Mouse (Mus musculus): ENCODE results near the gene Tacc2. TPM values are rescaled to one million over a fixed set of nuclear protein-coding genes. Genes with fewer than 3 reads are reported as not detected.

The Tacc2 gene
- polyA plus RNA-seq, 1 experiment from 2014 or later: 63.4 TPM

DNA sequence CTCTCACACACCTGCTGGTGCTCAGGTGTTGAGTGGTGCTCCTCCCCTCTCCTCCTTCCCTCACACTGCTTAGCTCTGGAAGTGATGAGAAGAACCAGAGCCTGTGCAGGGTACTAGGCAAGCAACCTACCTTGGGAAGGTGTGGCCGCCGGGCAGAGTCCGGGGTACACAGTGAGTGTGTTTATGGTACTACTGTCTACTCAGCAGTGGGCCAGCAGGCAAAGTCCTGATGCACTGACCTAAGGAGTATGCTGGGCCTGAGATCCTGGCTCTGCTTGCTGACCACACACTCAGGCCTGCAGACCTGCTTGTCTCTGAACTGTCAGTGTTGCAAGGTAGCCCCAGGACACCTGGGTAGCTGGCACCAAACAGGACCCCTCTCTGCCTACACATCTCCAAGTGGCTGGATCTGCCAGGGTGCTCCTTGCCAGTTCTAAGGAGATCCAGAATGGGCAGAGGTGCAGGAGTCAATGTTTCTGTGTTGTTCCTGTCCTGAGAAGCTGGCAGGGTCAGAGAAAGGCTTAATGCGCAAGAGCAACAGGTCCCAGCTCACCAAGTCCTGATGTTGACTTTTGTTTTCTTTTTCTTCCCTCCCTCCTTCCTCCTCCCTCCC, 57.1 kb downstream of the Tacc2 start:
- H3K9ac ChIP-seq (replicated peaks; ENCODE audit: low read depth, low read length): no peak overlapping the region
- H3K27ac ChIP-seq (ENCODE audit: low read depth, low read length): no peak overlapping the region
- 82% methylated on average over 4 of the region's 4 CpGs for WGBS
- no peaks in the 10 kb centered on the region for H3K36me3 ChIP-seq (ENCODE audit: control insufficient read depth, insufficient read depth, low read length)
- no peaks in the 10 kb centered on the region for H3K9me3 ChIP-seq (ENCODE audit: control insufficient read depth, low read length)
- H3K27me3 ChIP-seq (ENCODE audit: control insufficient read depth, insufficient read depth, low read length): no peaks in the 10 kb centered on the region
- no peak overlapping the region for H3K4me3 ChIP-seq (ENCODE audit: low read depth, low read length)
- H3K4me2 ChIP-seq (ENCODE audit: low read depth, low read length): no peak overlapping the region
- ATAC-seq (ENCODE audit: low read depth): no peak
- 0 out of 2 replicates have a peak, but pooled peaks cover 3% of the 10 kb centered on the region for H3K4me1 ChIP-seq (ENCODE audit: control insufficient read depth, insufficient read depth, low read length)

DNA sequence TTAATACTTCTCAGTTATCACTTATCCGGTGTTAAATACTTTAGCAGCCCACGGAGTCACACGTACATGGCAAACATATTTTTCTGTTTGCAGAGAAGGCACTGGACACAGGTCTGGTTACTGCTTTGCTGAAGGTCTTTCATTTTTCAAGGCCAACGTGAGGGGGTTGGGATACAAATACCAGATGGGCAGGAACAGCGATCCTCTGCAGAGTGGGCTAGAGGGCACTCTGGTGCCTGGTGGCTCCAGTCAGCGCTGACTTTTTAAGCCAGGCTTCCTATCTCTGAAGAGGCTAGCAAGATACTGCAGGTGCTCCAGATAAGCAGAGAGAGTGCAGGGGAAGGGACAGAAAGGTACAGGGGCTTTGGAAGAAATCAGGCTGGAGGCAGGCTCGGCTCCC, 58.0 kb downstream of the Tacc2 start:
- Histone ChIP-seq H3K4me3 (ENCODE audit: low read depth, low read length) (no peak overlapping the region), H3K27me3 (ENCODE audit: control insufficient read depth, insufficient read depth, low read length) (no peaks in the 10 kb centered on the region), H3K36me3 (ENCODE audit: control insufficient read depth, insufficient read depth, low read length) (no peaks in the 10 kb centered on the region), H3K4me1 (ENCODE audit: control insufficient read depth, insufficient read depth, low read length) (0 out of 2 replicates have a peak, but pooled peaks cover 3% of the 10 kb centered on the region), H3K9ac (replicated peaks; ENCODE audit: low read depth, low read length) (no peak overlapping the region), H3K27ac (ENCODE audit: low read depth, low read length) (no peak overlapping the region), H3K4me2 (ENCODE audit: low read depth, low read length) (no peak overlapping the region), H3K9me3 (ENCODE audit: control insufficient read depth, low read length) (no peaks in the 10 kb centered on the region)
- ATAC-seq (ENCODE audit: low read depth): no peak
- 64% methylated on average over 7 of the region's 7 CpGs for WGBS

DNA sequence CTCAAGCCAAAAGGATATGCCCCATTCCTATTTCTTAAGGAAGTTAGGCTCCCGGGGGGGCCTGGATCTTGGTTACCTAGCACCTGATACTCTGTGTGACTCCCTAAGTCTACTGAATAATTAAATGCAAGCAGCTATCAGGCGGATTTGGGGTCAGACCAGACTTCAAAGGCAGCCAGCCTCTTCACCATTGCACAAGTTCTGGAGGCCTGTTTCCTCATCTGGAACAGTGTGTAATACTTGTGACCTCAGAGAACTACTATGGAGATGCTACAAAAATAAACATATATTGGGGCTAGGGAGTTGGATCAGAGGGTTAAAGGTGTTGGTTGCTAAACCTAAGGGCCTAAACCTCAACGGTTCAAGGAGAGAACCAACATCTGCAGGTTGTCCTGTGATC, 59.0 kb downstream of the Tacc2 start:
- ATAC-seq (ENCODE audit: low read depth): no peak
- Histone ChIP-seq H3K36me3 (ENCODE audit: control insufficient read depth, insufficient read depth, low read length) (no peaks in the 10 kb centered on the region), H3K9ac (replicated peaks; ENCODE audit: low read depth, low read length) (no peak overlapping the region), H3K4me3 (ENCODE audit: low read depth, low read length) (no peak overlapping the region), H3K4me2 (ENCODE audit: low read depth, low read length) (no peak overlapping the region), H3K27me3 (ENCODE audit: control insufficient read depth, insufficient read depth, low read length) (no peaks in the 10 kb centered on the region), H3K4me1 (ENCODE audit: control insufficient read depth, insufficient read depth, low read length) (0 out of 2 replicates have a peak, but pooled peaks cover 3% of the 10 kb centered on the region), H3K27ac (ENCODE audit: low read depth, low read length) (no peak overlapping the region), H3K9me3 (ENCODE audit: control insufficient read depth, low read length) (no peaks in the 10 kb centered on the region)
- WGBS: 88% methylated on average over 3 of the region's 3 CpGs

DNA sequence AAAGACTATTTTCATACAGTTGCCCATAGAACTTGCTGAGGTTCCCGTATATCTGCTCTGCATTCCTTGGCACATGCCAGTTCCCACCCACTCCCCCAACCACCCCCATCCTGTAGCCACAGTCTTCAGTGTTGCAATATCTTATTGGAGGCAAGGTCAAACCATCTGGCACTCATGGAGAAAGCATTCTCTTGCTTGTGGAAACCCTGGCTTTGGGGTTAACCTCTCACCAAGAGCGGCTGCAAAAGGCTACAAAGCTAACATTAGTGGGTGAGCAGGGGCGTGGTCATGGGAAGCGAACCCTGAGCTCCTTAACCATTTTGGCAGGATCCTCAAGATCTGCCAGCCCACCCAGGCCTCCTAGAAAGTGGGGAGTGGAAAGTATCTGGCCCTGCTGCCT, 59.7 kb downstream of the Tacc2 start:
- H3K27me3 ChIP-seq (ENCODE audit: control insufficient read depth, insufficient read depth, low read length): no peaks in the 10 kb centered on the region
- H3K27ac ChIP-seq (ENCODE audit: low read depth, low read length): no peak overlapping the region
- no peaks in the 10 kb centered on the region for H3K36me3 ChIP-seq (ENCODE audit: control insufficient read depth, insufficient read depth, low read length)
- no peaks in the 10 kb centered on the region for H3K9me3 ChIP-seq (ENCODE audit: control insufficient read depth, low read length)
- H3K4me3 ChIP-seq (ENCODE audit: low read depth, low read length): no peak overlapping the region
- no peak for ATAC-seq (ENCODE audit: low read depth)
- 0 out of 2 replicates have a peak, but pooled peaks cover under 1% of the 10 kb centered on the region for H3K4me1 ChIP-seq (ENCODE audit: control insufficient read depth, insufficient read depth, low read length)
- 90% methylated on average over 4 of the region's 4 CpGs for WGBS
- H3K4me2 ChIP-seq (ENCODE audit: low read depth, low read length): no peak overlapping the region
- H3K9ac ChIP-seq (replicated peaks; ENCODE audit: low read depth, low read length): no peak overlapping the region

DNA sequence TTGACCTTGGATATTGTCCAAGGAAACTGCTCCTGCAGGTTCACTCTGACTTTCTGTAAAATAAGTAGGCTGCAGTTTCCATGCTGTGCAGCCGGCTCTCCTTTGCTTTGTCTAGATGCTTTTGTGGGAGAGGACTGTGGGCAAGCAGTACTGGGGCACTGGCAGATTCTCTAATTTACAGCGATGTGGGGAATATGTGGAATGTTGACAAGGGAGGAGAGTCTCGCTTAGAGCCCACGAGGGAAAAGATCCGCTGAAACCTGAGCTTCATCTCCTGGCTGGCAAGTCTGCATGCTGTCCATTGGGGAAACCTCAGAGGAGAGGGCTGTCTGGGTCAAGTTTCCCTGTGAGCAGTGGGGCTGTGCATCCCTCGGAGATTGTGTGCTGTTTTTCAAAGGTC, 60.6 kb downstream of the Tacc2 start:
- WGBS: 33% methylated on average over 6 of the region's 6 CpGs
- Histone ChIP-seq H3K27ac (ENCODE audit: low read depth, low read length) (no peak overlapping the region), H3K9ac (replicated peaks; ENCODE audit: low read depth, low read length) (no peak overlapping the region), H3K4me1 (ENCODE audit: control insufficient read depth, insufficient read depth, low read length) (no peaks in the 10 kb centered on the region), H3K9me3 (ENCODE audit: control insufficient read depth, low read length) (no peaks in the 10 kb centered on the region), H3K4me3 (ENCODE audit: low read depth, low read length) (no peak overlapping the region), H3K36me3 (ENCODE audit: control insufficient read depth, insufficient read depth, low read length) (no peaks in the 10 kb centered on the region), H3K27me3 (ENCODE audit: control insufficient read depth, insufficient read depth, low read length) (no peaks in the 10 kb centered on the region), H3K4me2 (ENCODE audit: low read depth, low read length) (no peak overlapping the region)
- no peak for ATAC-seq (ENCODE audit: low read depth)

DNA sequence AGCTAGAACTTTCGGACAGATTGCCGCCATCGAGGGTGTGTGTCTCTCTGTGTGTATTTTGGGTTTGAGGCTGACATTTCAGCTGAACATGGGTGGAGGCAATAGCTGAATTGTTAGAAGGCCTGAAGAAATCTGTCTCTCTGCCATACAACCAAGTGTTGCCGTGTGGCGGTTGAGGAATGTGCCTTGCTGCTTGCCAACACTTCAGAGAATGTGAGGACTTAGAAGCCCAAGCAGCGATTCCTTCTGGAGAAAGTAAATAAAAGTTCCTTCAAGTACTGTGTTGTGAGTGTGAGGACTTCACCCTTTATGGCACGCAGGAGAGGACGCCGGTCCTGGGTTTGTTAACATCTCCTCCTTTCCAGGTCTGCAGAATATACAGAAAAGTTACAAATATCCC, 63.4 kb downstream of the Tacc2 start:
- Histone ChIP-seq H3K27ac (ENCODE audit: low read depth, low read length) (no peak overlapping the region), H3K9me3 (ENCODE audit: control insufficient read depth, low read length) (no peaks in the 10 kb centered on the region), H3K9ac (replicated peaks; ENCODE audit: low read depth, low read length) (no peak overlapping the region), H3K4me3 (ENCODE audit: low read depth, low read length) (no peak overlapping the region), H3K4me1 (ENCODE audit: control insufficient read depth, insufficient read depth, low read length) (no peaks in the 10 kb centered on the region), H3K27me3 (ENCODE audit: control insufficient read depth, insufficient read depth, low read length) (no peaks in the 10 kb centered on the region), H3K4me2 (ENCODE audit: low read depth, low read length) (no peak overlapping the region), H3K36me3 (ENCODE audit: control insufficient read depth, insufficient read depth, low read length) (no peaks in the 10 kb centered on the region)
- ATAC-seq (ENCODE audit: low read depth): no peak
- WGBS: 87% methylated on average over 9 of the region's 9 CpGs

DNA sequence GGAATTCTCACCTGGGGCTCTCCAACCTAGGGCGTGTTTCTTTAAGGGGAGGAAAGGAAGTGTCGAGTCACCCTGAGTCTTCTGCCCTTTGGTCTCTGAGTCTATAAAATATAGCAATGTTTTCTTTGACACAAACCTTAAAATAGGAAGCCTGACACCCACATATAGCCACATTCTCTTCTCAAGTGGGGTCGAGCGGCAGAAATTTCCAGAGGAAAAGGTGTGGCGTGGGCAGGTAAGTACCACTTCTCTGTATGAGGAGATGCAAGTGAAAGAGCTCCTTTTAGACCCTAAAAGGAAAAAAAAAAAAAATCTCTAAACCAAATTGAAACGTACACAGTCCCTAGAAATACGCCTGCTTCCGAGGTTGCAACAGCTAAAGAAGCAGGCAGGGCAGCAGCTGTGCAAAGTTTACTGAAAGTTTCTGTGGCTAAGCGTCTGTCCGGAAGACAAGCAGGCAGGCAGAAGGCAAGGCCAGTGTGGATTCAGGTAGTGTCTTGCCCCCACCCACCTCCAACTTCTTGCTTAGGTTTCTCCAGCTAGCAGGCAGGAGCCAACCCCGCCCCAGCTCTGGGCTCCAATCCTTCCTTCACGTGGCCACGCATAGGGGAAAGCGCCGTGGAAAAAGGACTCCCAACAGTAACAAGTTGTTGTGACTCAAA, 68.2 kb downstream of the Tacc2 start:
- Histone ChIP-seq H3K4me1 (ENCODE audit: control insufficient read depth, insufficient read depth, low read length) (peaks cover 4% of the 10 kb centered on the region; the same call in 1 of the 2 replicates), H3K36me3 (ENCODE audit: control insufficient read depth, insufficient read depth, low read length) (no peaks in the 10 kb centered on the region), H3K4me3 (ENCODE audit: low read depth, low read length) (peak overlapping the region; percentile 47), H3K27ac (ENCODE audit: low read depth, low read length) (peak overlapping the region; percentile 64; the same call in 1 of the 2 replicates), H3K9ac (replicated peaks; ENCODE audit: low read depth, low read length) (peak overlapping the region; percentile 52), H3K4me2 (ENCODE audit: low read depth, low read length) (peak overlapping the region; percentile 94), H3K9me3 (ENCODE audit: control insufficient read depth, low read length) (no peaks in the 10 kb centered on the region), H3K27me3 (ENCODE audit: control insufficient read depth, insufficient read depth, low read length) (no peaks in the 10 kb centered on the region)
- WGBS: 20% methylated on average over 15 of the region's 15 CpGs
- ATAC-seq (ENCODE audit: low read depth): 0 out of 2 replicates have a peak, but pooled peaks have one; percentile 7

DNA sequence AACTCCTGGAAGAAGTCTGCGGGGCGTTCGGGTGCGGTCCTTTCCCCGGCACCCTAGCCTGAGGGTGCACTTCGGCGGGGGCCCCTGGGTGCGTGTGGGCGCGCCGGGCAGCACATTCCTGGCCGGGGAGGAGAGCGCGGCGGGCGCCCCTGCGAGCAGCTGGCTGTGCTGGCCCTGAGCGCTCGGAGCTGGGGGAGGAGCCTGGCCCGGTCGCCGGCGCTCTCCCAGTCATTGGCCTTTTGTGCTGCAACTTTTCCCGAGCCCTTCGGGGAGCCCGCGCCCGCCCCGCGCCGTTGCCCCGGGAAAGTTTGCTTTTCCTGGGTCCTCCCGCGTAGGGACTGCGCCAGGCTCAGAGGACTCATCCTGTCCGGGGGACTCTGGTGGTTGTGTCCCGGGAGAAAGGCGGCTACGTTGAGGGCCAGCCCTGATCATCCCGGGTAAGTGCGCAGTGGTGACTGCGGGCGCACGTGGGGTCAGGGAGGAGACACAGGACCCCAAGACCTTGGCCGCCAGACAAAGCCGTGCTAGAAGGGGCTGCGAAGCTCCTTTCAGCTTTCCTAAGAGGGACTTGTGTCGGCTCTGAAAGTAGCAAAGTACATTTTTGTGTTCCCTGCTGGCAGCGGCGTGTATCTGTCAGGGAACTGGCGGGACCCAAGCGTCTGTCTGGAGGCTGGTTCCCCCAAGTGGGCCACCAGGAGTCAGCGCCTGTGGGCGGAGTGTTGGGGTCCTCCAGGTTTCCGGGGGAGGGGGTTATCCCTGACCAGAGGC, 68.9 kb downstream of the Tacc2 start:
- peak; percentile 84 for ATAC-seq (ENCODE audit: low read depth)
- Histone ChIP-seq H3K4me2 (ENCODE audit: low read depth, low read length) (peak overlapping the region; percentile 94), H3K27ac (ENCODE audit: low read depth, low read length) (peak overlapping the region; percentile 64), H3K36me3 (ENCODE audit: control insufficient read depth, insufficient read depth, low read length) (no peaks in the 10 kb centered on the region), H3K9me3 (ENCODE audit: control insufficient read depth, low read length) (no peaks in the 10 kb centered on the region), H3K4me1 (ENCODE audit: control insufficient read depth, insufficient read depth, low read length) (peaks cover 4% of the 10 kb centered on the region; the same call in 1 of the 2 replicates), H3K27me3 (ENCODE audit: control insufficient read depth, insufficient read depth, low read length) (no peaks in the 10 kb centered on the region), H3K9ac (replicated peaks; ENCODE audit: low read depth, low read length) (peak overlapping the region; percentile 52), H3K4me3 (ENCODE audit: low read depth, low read length) (peak overlapping the region; percentile 47)
- under 1% methylated on average over 55 of the region's 55 CpGs for WGBS

DNA sequence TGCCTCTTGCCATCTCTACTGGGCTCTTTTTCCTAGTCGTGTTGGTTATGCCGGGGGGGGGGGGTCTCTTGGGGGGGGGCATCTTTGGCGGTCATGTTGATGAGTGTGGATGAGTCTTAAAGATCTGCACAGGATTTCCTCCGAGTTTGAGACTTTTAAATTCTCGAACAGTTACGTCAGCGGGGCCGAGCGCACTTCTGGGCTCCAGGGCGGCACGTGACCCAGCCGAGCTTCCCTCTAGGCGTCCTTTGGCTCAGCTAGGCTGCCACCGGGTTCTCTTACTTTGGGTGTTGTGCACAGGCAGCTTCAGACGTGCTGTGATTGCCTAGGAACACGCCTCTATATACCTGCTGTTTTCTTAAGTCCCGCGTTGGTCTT, 69.5 kb downstream of the Tacc2 start:
- H3K4me1 ChIP-seq (ENCODE audit: control insufficient read depth, insufficient read depth, low read length): peaks cover 4% of the 10 kb centered on the region; the same call in 1 of the 2 replicates
- H3K9me3 ChIP-seq (ENCODE audit: control insufficient read depth, low read length): no peaks in the 10 kb centered on the region
- H3K4me3 ChIP-seq (ENCODE audit: low read depth, low read length): peak overlapping the region; percentile 47
- peak overlapping the region; percentile 94 for H3K4me2 ChIP-seq (ENCODE audit: low read depth, low read length)
- under 1% methylated on average over 18 of the region's 18 CpGs for WGBS
- H3K36me3 ChIP-seq (ENCODE audit: control insufficient read depth, insufficient read depth, low read length): no peaks in the 10 kb centered on the region
- H3K27me3 ChIP-seq (ENCODE audit: control insufficient read depth, insufficient read depth, low read length): no peaks in the 10 kb centered on the region
- H3K9ac ChIP-seq (replicated peaks; ENCODE audit: low read depth, low read length): peak overlapping the region; percentile 52
- peak; percentile 66; the same call in 1 of the 2 replicates for ATAC-seq (ENCODE audit: low read depth)
- H3K27ac ChIP-seq (ENCODE audit: low read depth, low read length): peak overlapping the region; percentile 64; the same call in 1 of the 2 replicates

Data from neural tube, embryonic 14.5 days (tissue).